Mouse (Mus musculus): ENCODE data around the gene Tomm20.

Gene Tomm20

DNA sequence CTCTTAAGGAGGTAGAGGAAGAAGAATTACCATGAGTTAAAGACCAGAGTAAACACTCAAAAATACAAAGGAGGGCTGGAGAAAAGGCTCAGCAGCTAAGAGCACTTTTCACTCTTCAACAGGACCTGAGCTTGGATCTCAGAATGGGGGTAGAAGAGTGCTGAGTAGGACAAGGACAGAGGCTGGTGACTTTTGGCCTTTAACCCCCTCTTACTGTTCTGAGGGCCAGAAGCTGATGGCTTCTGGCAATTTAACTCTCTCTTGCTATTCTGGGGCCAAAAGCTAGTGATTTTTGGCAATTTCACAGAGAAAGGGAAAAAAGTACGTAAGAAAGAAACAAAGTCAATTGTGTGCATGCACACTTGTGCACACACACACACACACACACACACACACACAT, 17.2 kb upstream of the Tomm20 start:
- no peak for DNase-seq (ENCODE audit: low read depth, low spot score)

DNA sequence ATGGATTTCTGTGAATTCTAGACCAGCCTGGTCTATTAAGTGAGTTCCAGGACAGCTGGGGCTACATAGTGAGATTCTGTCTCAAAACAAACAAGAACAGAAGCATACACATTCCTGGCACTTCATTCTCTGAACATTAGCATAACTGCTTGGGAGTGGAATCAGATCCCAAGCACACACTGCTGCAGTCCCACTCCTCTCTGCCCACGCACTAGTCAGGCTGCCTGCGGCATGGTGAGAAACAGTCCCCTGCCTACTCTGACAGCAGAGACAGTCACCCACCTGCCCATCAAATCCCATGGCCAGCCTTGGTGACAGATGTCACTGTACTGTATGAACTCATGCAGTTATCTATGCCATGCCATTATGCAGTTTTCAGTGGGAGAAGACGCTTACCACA, 15.9 kb upstream of the Tomm20 start:
- DNase-seq (ENCODE audit: low read depth, low spot score) = peak; percentile 79

DNA sequence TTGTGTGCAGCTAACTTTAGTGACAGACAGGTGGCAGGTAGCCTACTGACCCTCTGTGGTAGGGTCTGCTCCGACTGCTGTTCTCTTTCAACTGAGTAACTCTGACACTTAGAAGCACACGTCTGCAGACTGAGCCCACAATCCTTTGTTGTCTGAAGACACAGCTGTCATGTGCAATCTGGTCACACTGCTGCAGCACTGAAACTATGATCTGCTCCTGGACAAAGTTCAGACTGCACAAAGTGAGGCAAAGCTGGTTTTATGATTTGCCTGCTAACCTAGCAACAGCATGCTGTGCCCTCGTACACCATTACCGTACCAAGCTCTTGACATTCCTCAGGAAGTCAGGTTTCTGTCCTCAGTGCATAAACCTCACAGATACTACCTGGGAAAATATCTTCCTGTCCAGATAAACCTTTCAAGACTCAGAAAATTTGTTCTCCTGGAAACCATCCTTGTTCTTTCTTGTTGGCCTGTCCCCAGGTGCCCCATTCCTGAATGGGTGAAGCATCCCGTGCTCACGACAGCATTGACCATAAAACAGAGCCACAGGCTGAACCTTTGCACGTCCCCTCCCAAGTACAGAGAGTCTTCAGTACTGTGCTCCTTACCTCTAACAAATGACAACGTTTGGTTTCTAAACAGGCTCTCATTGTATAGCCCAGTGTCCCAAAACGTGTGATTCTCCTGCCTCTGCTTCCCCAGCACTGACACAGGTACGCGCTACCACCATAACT, 6.4 kb upstream of the Tomm20 start:
- no peak for DNase-seq (ENCODE audit: low read depth, low spot score)

DNA sequence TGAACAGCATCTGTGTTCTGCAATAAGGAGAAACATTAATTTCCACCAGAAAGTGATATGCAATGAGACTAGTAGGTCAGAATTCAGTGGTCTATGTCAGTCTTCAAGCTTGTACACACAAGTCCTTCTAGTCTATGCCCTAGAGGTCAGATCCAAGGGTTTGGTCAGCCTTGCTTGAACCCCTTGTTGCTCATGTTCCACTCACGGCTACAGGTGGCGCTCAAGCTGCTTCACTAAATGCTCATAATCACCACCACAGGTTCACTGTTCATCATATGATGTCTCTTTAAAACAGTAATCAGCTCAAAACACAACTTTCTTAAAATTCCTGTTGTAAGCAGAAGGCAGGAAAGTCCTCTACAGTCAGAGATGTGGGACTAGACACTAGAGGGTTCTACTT, 3.9 kb upstream of the Tomm20 start:
- no peak for DNase-seq (ENCODE audit: low read depth, low spot score)

DNA sequence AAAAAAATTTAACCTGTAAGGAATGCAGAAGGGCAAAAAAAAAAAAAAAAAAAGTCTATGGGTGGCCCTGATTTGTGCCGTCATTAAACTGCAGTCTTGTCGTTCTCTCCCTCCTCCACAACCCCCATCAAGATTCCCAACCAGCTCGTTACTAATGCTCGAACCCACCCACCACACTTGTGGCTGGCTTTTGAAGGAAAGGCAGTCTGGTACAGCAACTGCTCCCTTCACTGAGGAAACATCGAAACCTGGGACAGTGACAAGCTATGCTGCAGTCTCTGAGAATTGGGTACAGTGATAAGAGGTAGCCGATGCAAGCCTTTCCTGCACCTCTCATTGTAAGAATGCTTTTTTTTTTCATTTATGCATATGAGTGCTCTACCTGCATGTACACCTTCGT, 800 bp upstream of the Tomm20 start:
- DNase-seq (ENCODE audit: low read depth, low spot score) = peak; percentile 61

DNA sequence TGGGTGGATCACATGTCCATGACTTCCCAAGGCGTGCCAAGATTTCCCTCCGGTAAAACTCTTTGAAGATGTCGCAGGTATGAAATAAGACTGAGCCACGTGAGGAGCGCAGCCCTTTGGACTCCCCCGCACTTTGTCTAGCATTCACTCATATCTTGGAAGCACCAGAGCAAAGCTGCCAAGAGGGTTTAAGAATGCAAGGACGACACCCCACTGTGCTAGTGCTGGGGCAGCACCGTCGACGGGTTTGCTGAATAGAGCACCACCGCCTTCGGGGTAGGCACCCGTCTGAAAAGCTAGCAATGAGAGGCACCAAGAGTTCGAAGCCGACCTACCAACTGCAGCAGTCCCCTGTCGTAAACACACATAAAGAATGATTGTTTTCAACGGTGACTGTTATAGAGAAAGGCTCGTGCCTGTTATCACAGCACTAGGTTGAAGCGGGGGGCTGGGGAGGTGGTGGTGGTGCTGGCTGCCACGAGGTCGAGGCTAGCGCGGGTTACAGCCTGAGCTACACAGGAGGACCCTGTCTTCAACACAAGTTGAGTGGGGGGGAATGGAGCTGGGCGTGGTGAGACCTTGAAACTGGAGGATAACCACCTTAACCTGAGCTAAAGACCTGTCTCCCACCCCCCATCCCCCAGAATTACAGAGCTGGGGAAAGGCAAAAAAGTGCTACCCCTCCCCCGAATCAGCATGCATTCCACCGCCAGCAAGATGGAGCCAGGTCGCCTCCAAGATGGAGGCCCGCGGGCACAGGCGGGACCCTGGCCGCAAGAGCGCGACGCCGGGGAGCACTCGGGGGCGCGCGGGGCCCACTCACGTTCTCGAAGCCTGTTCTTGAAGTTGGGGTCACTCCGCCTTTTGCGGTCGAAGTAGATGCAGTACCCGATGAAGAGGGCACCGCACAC, 608 bp downstream of the Tomm20 start:
- peak; percentile 69 for DNase-seq (ENCODE audit: low read depth, low spot score)

DNA sequence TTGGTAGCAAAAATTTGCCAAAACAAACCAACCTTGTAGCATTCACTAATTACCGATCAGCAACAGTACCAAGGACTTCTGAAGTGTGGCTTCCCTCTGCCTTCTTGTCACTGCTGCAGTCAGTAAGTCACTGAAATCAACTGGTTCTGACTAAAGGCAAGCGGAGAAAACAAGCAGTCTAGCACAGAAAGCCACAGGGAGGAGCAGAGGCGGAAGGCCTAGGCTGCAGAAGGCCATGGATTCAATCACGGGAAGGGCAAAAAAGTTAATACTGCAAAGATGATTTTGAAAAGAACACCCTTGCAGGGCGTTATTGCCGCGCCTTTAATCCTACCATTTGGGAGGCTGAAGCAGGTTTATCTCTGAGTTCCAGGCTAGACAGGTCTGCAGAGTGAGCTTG, 2.1 kb downstream of the Tomm20 start:
- DNase-seq (ENCODE audit: low read depth, low spot score) = no peak

DNA sequence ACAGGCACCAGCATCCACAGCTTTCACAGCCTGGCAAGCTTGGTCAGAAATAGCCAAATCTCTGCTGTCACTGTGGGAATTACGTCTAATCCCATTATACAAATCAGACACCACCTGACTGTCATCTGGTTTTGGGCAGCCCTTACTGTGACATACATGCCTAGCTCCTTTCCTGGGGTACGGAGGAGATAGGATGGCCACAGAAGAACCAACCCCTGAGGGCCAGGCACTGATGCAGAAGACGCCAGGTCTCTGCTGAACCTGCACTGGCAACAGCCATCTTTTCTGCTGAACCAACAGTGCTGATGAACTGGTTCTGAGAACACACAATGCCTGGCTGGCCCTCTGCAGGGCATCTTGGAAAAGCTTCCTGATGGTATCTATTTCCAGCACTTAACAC, 8.3 kb downstream of the Tomm20 start:
- no peak for DNase-seq (ENCODE audit: low read depth, low spot score)

DNA sequence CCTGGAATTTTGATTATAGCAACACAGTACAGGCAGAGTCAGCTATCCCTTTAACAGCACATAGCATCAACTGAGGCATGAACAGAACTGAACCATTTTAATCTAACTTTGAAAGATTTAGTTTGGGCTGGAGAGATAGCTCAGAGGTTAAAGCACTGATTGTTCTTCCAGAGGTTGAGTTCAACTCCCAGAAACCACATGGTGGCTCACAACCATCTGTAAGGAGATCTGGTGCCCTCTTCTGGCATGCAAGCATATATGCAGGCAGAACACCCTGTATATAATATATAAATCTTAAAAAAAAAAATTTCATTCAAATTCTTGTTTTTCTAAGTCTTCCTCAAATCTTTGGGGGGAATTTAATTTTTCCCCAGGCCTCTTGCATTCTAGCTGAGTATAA, 9.7 kb downstream of the Tomm20 start:
- DNase-seq (ENCODE audit: low read depth, low spot score) = no peak

DNA sequence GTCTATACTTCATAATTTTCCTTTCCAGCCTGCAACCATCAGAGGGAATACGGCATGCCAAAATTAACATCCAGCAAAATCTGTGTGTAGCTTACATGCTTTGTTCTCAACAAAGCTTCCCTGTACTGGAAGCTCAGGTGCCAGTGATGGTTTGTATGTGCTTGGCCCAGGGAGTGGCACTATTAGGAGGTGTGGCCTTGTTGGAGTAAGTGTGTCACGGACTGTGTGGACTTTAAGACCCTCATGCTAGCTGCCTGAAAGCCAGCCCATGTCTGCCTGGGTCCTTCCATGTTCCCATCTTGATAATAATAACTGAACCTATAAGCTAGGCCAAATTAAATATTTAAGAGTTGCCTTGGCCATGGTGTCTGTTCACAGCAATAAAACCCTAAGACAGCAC, 10.3 kb downstream of the Tomm20 start:
- no peak for DNase-seq (ENCODE audit: low read depth, low spot score)

DNA sequence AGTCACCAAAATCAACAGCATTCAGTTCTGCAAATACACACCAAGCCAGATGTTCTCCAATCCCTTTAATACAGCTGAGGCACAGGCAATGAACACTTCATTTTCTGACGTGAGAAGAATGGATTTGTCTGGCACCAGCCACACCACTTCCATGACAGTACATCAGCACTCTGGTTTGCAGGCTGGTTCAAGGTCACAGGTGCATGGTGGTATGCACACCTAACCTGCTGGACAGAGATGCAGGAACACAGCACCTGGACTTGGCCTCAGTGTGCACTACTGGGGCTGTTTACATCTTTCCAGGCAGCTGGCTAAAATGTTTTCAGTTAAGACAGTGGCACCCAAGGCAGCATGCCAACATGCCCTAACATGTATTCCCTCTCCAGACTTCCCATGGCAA, 13.0 kb downstream of the Tomm20 start:
- no peak for DNase-seq (ENCODE audit: low read depth, low spot score)

DNA sequence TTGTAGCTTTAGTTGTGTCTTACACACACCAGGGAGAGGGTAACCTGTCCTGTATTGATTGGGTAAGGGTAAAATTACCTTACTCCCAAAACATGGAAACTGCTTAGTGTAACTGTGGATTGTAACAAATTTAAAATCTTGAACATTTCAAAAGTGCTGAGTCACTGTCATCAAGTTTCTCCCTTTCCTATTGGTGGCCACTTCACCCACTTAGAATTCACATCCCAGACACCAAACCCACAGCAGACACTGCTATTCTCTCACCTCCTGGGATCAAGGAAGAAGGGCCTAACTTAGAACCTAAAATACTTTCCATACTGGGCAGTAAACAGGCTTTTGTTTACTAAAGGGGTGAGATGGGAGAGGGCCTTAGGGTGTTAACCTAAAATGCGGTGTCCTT, 13.4 kb downstream of the Tomm20 start:
- peak; percentile 18 for DNase-seq (ENCODE audit: low read depth, low spot score)

DNA sequence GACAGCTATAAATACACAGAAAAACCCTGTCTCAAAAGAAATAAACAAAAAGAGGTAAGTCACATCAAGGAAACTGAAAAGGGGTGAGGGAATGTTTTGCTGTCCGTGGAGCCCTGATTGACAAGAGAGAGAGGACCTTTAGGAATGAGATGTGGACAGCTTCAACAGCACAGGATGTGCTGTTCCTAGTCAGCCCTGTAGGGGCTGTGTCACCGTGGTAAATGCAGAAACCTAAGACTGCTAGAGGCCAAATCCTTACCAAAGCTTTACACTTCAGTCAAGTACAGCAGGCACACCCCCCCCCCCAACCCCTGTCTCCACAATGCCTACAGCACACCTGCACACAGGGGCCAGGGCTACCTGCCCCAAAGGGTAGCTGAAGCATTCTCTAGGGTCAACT, 13.9 kb downstream of the Tomm20 start:
- no peak for DNase-seq (ENCODE audit: low read depth, low spot score)

DNA sequence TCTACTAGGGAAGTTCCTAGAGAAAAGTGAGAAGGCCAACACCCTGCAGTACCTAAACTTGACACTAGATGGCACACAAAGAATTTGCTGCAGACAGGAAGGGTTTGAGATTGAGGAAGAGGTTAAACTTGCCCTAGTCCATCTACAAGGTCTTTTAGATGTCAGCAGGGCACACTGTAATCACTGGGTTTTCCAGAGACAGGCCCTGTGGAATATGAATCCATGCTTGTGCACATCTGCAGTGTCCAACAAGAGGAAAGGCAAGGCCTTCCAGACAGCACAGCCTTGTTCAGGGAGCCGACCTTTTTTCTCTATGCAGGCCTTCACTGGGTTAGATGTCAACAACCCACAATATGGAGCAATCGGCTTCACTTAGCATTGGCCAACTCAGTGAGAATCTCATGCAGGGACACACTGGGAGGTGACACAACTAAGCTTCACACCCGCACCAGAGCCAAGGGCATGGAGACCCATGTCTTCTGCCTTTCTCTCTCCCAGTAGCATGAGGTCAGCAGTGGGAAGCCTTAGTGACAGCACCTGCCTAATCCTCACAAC, 16.0 kb downstream of the Tomm20 start:
- DNase-seq (ENCODE audit: low read depth, low spot score) = peak; percentile 87

DNA sequence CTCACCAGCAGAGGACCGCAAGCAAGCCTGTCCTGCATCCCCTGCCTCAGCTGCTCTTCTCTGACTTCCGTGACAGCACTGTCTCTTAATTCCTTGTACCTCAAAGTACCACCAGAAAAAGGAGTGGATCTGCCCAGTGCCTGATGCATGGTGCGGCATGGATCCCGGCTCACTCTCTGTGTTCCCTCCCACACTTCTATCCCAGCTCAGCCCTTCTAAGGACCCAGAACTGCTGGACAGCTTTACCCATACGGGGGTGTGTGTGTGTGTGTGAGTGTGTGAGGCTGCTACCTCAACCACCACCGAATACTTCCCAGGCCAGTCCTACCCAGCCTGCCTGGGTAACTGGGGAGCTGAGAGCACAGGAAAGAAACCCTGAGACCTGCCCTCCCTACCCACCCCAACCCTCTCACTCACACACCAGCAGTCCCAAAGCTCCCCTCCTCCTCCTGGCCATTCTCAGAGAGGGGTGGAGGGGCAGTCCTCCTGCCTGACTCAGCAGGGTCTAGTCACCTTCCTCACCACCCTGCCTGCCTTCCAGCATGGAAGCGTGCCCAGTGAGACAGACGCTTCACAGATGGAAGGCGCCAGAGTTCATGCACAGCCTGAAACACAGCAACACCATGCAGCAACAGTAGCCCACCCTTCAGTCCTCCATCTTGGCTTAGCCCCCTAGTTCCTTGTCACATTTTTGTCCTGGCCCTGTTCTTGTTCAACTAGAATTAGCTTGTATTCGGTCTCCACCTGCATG, 16.7 kb downstream of the Tomm20 start:
- DNase-seq (ENCODE audit: low read depth, low spot score) = peak; percentile 48

DNA sequence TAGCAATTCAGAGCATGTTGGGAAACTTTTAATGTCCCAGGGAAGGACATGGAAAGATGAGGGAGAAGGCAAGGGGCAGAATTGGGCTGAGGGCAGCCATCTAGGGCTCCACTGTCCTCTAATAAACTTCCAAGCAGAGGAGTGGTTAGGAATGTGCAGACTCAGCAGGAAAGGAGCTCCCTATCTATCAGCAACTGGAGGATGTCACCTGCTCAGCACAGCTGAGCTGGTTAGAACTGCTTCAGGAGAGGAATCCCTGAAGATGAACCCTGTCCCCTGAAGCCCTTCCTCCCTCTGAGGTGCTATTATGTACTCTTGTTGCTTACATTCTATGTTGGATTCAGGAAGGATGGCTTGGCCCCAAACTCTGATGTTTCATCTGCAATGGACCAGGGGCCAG, 17.6 kb downstream of the Tomm20 start:
- no peak for DNase-seq (ENCODE audit: low read depth, low spot score)

DNA sequence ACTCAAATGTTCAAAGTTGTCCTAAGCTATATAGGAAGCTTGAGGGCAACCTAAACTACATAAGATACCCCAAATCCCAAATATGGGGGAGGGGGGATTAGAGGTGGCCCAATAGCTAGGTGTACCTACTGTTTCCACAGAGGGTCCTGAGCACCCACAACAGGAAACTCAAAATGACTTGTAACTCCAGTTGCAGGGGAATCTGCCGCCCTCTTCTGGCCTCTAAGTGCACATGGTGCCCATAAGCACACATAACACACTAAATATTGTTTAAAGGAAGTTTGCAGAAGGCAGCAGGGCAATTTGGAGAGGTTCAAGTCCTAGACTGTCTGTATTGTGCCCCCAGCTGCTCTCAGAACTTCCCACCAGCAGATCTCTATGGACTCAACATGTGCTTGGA, 18.6 kb downstream of the Tomm20 start:
- DNase-seq (ENCODE audit: low read depth, low spot score) = no peak

DNA sequence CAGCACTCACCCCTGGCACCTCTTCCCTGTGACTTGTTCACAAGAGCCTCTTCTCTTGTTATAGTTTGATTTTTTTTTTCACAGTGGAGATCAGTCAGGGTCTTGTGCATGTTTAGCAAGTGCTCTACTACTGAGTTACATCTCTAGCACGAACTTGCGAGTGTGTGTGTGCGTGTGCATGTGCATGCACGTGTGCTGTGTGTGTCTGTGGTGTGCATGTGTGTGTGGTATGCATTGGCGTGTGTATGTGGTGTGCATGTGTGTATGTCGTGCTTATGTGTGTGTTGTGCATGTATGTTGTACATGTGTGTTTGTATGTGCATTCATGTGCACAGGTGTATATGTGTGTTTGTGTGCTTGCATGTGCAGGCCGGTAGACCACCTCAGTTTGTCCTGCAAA, 22.7 kb downstream of the Tomm20 start:
- DNase-seq (ENCODE audit: low read depth, low spot score) = no peak

DNA sequence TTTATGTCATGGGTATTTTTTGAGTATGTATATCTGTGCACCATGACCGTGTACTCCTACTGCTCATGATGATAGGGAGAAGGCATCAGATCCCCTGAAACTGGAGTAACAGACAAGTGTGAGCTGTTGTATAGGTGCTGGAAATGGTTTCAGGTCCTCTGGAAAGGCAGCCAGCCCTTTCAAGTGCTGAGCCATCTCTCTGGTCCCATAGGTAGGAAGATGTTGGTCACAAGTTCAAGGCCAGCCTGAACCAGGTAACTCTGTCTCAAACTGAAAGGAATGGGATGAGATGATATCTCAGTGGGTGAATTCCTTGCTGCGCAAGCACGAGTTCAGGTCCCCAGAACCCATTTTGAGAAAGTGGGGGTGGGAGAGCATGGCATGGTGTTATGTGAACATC, 24.2 kb downstream of the Tomm20 start:
- DNase-seq (ENCODE audit: low read depth, low spot score) = no peak

DNA sequence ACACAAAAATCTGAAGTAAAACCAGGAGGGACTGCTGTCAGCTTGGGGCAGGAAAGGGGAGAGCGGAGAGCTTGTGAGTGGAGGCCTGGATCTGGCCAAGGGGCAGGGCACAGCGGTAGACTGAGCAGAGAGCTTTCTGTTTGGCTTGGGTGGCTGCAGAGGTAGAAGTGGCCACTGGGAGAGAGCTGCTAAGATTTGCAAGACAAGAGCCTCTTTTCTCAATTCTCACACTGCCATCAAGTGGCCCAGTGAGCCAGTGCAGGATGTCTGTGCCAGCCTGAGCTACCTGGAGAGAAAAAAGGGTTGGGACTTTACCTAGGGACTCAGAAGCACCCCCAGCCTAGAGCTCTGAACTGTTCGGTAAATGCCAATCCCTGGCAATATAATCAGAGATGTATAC, 24.8 kb downstream of the Tomm20 start:
- peak; percentile 95 for DNase-seq (ENCODE audit: low read depth, low spot score)

DNA sequence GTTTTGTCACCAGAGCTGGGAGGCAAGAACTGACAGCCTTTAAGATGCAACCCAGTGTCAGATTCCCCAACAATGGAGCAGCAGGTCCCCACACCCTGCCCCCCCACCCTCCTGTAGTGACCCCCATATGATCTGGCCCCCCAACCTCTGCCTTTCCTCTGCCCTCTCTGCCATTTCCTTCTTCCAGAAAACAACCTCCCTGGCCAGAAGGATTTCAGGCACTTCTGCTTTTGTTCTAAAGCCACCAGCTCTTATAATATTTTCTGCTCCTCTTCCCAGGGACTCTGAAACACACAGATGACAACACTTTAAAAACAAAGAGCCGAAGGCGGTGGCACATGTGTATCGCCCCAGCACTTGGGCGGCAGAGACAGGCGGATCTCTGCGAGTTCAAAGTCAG, 25.3 kb downstream of the Tomm20 start:
- no peak for DNase-seq (ENCODE audit: low read depth, low spot score)

DNA sequence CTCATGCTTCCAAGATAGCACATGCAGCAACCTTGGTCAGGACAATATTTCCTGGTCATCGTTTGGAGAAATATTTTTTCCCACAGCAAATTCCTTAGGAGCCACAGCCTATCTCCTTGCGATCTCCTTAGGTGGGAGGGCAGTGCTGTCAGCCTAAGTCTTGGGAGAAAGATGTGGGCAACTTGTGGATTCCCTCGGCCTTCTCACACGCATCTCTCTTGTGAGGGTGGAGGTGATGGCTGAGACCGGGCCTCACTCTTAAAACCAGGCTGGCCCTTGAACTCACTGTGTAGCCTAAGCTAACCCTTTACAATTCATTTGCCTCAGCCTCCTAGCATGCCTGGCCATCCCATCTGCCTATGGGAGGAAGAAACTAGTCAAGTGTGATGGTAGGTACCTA, 25.9 kb downstream of the Tomm20 start:
- DNase-seq (ENCODE audit: low read depth, low spot score) = no peak

All from brain, adult 2 months (tissue).